Mouse (Mus musculus) effector memory CD4-positive, alpha-beta T cell, adult 5 months (primary cell): ENCODE measurements around the gene Nup153. TPM values are rescaled to one million over a fixed set of nuclear protein-coding genes. Genes with fewer than 3 reads are reported as not detected.

Experiments
- polyA plus RNA-seq: library from polyadenylated mRNA; unstranded; fragments of 100-300 nt; shearing (Covaris generic); gene quantifications from one replicate; pipeline ENCODE4 v1.2.1, GENCODE M21; 2017

Gene Nup153
- polyA plus RNA-seq, result 182 TPM

GRCm38 (mm10) chr13:46727837-46728268, at the start of gene Nup153:
Nup153 (minus strand) TSS chr13:46727940.

GRCm38 (mm10) chr13:46669048-46669619, 58.6 kb downstream of the Nup153 start, which contains the start of gene Fam8a1:
Fam8a1 (plus strand) TSS chr13:46669522.

Other genes with a start within 250 kb of the Nup153 start
- 0.32 TPM for gene Cap2, start 226.1 kb downstream of the Nup153 start, polyA plus RNA-seq
- gene Fam8a1, start 58.4 kb downstream of the Nup153 start, polyA plus RNA-seq, result 29.0 TPM
- gene Kif13a, start 201.9 kb upstream of the Nup153 start, polyA plus RNA-seq, result 12.0 TPM